Mouse (Mus musculus) cerebellum, adult 11 months (tissue): Measurements from ENCODE around the gene S100a4.

Source experiments
- DNase-seq: peaks from one replicate; pipeline ENCODE4 v3.0.0; 2022

The S100a4 gene

DNA sequence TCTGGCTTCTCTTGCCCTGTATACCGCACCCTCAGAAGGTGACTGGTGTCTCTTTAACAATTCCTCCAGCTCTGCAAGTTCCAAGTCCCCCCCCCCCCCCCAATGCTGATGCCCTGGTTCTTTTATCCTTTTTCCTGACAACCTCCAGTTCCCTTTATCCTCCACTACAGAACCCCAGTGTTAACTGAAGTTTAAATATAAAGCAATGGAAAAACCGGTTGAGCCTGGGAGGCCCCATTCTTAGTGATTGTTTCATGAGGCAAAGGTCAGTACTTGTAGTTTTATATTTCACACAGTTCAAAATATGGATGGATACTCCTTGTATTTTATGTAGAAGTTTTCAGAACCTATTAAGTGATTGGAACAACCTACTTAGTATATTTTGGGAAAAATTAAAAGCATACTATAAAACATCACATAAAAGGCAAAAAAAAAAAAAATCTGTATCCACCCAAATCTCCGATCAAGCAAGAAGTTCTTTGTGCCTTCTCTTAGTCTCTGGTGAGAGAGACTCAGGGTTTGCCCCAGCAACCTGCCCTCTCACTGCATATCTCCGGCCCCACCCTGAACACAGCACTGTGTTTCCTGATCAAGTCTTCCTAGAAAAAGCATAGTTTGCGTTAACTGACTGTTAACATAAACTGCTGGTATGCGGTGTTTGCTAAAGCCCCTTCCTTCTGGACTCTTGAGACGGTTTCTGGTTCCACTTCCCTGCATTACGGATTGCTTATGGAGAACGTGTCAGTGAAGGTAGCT, 22.9 kb downstream of the S100a4 start:
- no peak for DNase-seq

DNA sequence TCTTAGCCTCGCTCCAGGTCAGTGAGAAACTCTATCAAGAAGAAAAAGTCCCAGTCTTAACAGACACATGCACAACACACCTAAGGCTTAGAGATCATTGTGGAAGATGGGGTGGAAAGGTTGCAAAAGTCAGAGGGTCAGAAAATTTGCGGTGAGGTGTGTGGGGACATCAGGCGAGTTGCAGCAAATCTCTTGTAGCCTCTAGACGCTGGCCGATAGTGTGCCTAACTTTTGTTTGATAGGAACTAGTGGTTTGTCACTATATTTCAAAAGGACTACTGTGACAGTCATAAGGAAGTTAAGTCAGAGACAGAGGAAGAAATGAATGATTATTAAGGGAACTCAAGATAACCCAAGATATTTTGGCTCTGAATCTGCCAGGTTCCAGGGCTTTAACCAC, 23.8 kb downstream of the S100a4 start:
- DNase-seq, result no peak

DNA sequence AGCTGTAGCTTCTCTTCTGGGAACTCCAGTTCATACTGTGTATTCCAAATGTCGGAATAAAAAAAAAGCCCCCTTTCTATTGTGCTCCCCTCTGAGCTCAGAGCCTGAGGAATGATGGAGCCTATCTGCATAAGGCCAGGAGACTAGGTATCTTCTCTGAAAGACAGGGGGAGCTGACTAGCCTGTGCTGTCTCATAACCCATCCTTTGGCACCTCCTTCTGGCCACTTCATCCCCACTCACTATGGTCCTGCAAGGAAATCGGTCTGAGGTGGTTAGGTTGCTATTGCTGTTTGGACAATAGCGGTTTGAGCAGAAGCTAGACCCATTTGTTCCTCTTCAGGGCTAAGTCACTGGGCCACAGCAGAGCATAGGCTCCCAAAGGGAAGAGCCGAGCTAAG, 24.2 kb downstream of the S100a4 start:
- no peak for DNase-seq

DNA sequence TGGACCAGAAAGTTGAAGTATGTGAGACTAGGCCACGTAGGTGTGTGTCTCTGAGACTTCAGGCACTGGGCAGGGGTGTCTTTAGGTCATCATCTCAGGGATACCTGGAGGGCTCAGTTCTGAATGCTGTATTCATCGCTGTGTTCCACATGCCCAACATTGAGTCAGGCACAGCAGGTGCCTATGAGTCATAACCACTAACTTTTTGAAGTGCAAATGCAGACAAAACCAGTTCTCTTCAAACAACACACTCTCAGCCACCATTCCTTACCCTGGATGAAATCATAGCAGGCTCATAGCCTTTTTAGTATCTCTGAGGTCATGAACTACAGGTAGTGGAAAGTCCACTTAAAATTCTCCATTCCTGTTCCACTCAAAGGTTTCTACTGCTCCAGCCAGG, 25.7 kb downstream of the S100a4 start:
- no peak for DNase-seq

DNA sequence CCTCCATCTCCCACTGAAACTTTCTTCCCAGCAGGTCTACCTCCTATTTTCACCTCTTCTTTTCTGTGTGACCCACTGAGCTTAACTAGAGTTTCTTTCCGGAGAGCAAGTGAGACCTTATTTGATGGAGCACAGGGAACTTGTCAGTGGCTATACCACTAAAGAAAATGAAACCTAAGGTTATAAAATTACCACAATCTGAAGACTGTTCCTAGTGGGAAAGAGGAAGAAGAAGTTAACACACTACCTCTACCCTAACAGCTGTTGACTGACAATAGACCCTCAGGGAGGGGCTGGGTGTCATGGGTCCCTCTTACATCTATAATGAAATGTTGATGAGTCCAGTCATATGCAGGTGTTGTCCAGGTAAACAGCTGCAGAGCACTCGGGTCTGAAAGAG, 28.4 kb downstream of the S100a4 start:
- no peak for DNase-seq

GRCm38 (mm10) chr3:90638511-90639275, 35.1 kb downstream of the S100a4 start:
- no peak for DNase-seq

DNA sequence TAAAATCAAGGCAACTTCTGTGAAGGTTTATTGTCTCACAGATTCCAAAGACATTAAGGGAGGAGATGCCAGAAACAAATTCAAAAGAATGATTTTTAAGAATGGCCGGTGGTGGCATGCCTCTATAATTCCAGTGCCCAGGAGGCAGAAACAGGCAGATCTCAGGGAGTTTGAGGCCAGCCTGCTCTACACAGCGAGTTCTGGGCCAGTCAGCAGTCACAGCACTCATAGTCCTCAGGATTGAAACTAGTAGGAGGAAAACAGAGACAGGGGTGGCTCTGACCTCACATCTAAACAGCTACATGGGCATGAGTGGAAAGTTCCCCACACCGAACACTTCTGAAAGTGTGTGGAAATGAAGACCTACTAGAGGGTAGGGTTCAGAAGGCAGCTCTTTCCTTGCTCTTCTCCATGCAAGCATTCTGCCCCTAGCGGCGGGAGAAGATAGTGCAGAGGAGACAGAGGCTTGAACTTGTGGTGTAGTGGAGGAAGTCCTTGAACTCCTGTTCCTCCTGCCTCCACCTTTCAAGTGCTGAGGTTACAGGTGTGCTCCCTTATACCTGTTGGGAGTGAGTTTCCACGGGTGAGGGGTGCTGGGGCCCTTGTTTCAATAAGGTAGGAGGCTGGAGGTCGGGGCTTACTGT, 36.1 kb downstream of the S100a4 start:
- no peak for DNase-seq

- DNase-seq, result no peak
These were observed 37.4 kb downstream of the S100a4 start for GRCm38 (mm10) chr3:90640981-90641380.

- DNase-seq, result no peak
These were observed 40.6 kb downstream of the S100a4 start for GRCm38 (mm10) chr3:90644220-90644619.

GRCm38 (mm10) chr3:90647291-90647690, 43.7 kb downstream of the S100a4 start:
- DNase-seq, result no peak

DNA sequence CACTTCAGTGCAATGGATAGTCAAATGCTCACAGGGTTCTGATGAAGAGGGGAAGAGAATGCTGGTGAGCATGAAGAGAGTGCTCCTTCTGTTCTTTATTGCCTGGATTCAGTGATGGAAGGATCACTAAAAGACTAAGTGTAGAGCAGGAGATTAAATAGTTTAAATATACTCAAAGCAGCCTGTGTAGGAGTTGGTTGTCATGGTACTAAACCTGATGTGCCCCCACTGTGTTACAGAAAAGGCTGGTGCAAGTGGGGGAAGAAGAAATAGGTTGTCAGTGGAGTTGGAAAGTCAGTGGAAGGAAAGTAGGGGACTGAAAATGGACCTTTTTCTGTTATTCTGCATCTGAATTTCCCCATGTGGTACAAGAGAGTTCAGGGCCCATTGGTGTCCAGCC, 45.4 kb downstream of the S100a4 start:
- DNase-seq, result no peak

DNA sequence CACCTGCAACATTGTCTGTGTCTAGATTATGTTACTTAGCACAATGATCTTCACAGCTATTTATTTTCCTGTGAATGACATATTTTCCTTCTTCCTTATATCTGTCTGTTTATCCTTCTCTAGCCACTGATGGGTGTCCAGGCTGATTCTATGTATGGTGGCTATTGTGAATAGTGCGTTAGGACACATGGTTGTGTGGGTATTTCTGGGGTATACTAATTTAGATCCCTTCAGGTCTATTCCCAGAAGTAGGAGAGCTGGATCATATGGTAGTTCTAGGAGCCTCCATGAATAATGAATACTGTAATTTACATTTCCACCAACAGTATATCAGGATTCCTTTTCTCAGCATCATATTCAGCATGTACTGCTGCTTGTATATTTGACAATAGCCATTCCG, 46.3 kb downstream of the S100a4 start:
- no peak for DNase-seq

DNA sequence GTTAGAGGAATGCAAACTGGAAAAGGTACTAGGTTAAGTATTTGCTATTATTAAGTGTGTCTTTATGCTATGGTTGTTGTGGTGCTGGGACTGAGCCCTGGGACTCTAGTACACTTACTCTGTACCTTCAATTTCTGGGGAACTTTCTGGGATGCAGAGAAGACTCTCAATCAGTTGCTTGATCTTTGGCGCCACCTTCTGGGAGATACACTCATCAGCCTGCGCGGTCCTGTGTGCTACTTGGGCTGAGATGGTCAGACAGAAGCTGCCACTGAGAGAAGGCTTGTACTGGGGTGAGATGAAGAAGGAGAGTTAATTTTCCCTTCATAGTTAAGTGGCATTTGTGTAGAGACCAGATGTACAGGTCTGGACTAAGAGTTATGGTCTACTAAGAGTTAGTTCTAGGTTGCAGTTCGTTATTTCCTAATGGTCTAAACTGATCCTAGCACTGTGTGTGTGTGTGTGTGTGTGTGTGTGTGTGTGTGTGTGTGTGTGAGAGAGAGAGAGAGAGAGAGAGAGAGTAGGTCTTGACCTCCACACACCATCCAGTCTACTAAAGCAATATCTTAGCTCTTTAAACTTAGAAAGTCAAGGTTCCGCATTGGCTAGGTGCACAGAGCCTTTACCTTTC, 49.4 kb downstream of the S100a4 start:
- peak; percentile 43 for DNase-seq

- no peak for DNase-seq
These were observed 50.1 kb downstream of the S100a4 start, which contains the start of gene S100a7a for GRCm38 (mm10) chr3:90653717-90654116. S100a7a (plus strand) TSS chr3:90654017.
